Mouse (Mus musculus): ENCODE measurements around the gene Pcsk6. TPM values are rescaled to one million over a fixed set of nuclear protein-coding genes. Genes with fewer than 3 reads are reported as not detected.

Pcsk6 gene
- total RNA-seq, 1 experiment from 2014 or later: not detected

DNA sequence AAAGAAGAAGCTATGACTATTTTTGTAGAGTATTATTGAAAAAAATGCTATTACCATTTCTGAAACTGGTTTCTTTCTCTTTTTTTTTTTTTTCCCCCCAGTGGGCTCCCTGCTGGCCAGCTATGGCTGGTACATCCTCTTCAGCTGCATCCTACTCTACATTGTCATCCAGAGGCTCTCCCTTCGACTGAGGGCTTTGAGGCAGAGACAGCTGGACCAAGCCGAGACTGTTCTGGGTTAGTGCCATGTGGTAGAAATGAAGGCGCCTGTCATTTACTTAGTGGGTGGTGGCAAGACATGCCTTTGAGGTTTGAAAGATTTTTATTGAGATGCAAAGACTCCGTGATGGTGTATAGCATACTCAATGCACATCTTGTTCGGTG is 218.7 kb downstream of the Pcsk6 start:
- ATAC-seq (replicated peaks; ENCODE audit: insufficient number of reproducible peaks, low FRiP score, low TSS enrichment, poor library complexity, severe bottlenecking): no peak

DNA sequence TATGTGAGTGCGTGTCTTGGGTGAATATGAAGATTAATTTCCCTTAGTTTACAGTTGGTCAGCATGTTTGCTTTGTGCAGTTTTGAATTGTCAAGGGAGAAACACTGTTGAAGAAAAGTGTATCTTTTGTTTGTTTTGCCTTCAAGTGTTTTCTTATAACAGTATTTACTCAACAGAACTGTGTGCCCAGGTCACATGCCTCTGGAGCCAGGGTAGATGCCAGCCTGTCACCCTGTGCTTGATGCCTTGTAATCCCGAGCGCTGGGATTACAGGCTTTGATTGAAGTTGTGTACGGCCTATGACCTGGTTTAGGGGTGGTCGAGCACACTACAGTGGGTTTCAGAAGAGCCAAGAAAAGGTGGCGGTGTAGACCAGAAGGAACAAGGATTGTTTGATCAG is 222.2 kb downstream of the Pcsk6 start:
- ATAC-seq (replicated peaks; ENCODE audit: insufficient number of reproducible peaks, low FRiP score, low TSS enrichment, poor library complexity, severe bottlenecking): no peak

DNA sequence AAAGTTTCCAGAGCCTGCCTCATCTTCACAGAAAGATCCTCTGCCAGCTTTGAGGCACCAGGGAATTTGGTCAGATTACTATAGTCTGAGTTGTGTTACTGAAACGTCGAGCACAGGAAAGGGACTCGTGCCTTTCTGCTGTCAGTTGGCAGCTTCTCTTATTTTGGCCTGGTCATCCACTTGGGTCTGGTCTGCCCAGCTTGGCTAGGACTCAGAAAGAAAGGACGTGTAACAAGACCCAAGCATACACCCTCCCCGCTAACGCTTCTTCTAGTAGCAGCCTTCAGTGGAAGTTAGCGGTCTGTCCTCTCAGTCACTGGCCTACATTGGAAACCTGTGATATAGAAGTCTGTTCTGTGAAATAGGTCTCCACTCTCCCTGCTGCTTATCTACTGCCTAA is 223.0 kb downstream of the Pcsk6 start:
- ATAC-seq (replicated peaks; ENCODE audit: insufficient number of reproducible peaks, low FRiP score, low TSS enrichment, poor library complexity, severe bottlenecking): no peak

- no peak for ATAC-seq (replicated peaks; ENCODE audit: insufficient number of reproducible peaks, low FRiP score, low TSS enrichment, poor library complexity, severe bottlenecking)
Measured at GRCm38 (mm10) chr7:66087652-66088051, 226.1 kb downstream of the Pcsk6 start.

DNA sequence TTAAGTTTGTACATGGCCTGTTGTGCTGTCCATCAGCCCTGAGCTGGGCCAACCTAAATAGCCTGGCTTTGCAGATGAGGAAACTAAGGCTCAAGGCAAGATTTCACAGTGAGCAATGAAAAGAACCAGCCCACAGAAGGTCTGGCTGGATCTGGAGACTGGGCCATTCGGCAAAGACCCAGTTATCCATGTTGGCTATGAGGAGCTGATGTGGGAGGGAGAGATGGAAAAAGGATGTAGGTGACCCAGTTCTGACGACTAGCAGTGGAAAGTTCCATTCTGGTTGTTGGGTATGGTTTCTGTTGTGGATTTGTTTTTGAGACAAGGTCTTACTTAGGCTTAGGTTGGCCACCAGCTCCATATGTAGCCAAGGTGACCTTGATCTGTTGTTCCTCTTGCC is 226.5 kb downstream of the Pcsk6 start:
- no peak for ATAC-seq (replicated peaks; ENCODE audit: insufficient number of reproducible peaks, low FRiP score, low TSS enrichment, poor library complexity, severe bottlenecking)

DNA sequence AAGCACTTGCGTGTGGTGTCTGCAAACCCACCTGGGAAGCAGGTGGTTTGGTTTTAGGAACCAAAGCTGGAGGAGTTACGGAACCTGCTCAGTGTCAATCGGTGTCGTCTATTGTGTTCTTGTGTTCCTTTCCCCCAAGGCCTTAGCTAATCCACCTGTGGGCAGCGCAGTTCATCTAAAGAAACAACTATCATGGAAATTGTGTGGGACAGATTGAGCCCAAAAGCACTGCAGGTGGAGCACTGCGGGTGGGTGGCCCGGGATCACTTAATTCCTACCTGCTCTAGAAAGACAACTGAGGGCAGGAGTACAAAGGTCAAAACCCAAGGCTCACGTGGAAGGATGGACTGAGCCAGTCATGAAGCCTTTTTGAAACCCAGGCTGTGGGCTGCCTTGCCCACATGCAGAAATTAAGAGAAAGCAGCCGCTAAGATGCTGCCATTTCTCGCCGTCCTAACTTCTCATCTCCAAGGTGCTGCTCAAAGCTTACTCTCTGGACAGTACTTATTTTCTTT is 229.2 kb downstream of the Pcsk6 start:
- no peak for ATAC-seq (replicated peaks; ENCODE audit: insufficient number of reproducible peaks, low FRiP score, low TSS enrichment, poor library complexity, severe bottlenecking)

- no peak for ATAC-seq (replicated peaks; ENCODE audit: insufficient number of reproducible peaks, low FRiP score, low TSS enrichment, poor library complexity, severe bottlenecking)
Measured at GRCm38 (mm10) chr7:66091553-66091952, 230.0 kb downstream of the Pcsk6 start.

- ATAC-seq (replicated peaks; ENCODE audit: insufficient number of reproducible peaks, low FRiP score, low TSS enrichment, poor library complexity, severe bottlenecking): no peak
Measured at GRCm38 (mm10) chr7:66092656-66093055, 231.1 kb downstream of the Pcsk6 start.

DNA sequence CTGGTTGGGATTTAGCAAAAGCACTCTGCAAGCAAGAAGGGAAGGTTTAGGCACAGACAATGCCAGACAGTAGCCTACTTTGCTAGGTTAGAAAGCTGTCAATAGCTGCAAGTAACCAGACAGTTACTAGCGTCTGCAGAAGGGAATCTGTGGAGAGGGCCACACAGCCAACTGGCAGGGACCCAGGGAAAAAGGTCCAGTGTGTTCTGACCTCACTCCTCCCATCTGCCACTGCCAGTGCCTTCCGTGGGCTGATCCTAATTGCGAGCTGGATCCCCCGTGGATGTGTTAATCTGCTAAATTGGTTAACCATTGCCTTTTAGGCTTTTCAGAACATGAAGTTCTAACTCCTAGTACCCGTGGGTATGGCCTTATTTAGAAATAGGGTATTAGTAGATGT is 232.6 kb downstream of the Pcsk6 start:
- no peak for ATAC-seq (replicated peaks; ENCODE audit: insufficient number of reproducible peaks, low FRiP score, low TSS enrichment, poor library complexity, severe bottlenecking)

DNA sequence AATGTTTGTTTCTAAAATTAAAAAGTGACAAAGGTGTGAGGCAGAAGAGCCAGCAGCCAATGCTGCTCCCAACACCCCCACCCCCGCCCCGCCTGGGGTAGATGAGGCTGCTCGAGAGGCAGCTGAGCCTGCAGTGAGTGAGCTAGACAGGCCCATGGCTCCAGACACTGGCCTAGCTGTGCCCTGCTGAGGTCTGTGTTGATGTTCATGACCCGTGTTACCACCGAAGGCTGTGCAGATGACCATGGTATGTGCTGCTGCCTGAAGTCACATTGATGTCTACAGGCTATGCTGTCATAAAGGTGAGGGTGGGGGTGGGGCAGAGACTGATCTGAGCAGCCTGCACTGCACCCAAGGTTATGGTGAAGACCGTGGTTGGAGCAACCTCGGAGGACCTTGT is 237.3 kb downstream of the Pcsk6 start:
- no peak for ATAC-seq (replicated peaks; ENCODE audit: insufficient number of reproducible peaks, low FRiP score, low TSS enrichment, poor library complexity, severe bottlenecking)

Other genes starting within 250 kb of the Pcsk6 start
- gene Tarsl2, start 216.8 kb upstream of the Pcsk6 start, total RNA-seq (2017): 0.85 to 5.6 TPM (median 3.8 TPM) in 3 replicates
- gene Tm2d3, start 170.6 kb upstream of the Pcsk6 start, total RNA-seq (2017): 24.1 to 61.5 TPM (median 39.1 TPM) in 3 replicates
- gene Gm45213, start 181.9 kb downstream of the Pcsk6 start, total RNA-seq (2017): not detected in 3 replicates
- 41.2 to 67.4 TPM (median 61.4 TPM) in 3 replicates for gene Snrpa1, start 197.3 kb downstream of the Pcsk6 start, total RNA-seq (2017)
- gene Selenos, start 217.9 kb downstream of the Pcsk6 start, total RNA-seq (2017): 102 to 127 TPM (median 106 TPM) in 3 replicates
- gene Chsy1, start 247.8 kb downstream of the Pcsk6 start, total RNA-seq (2017): 91.3 to 286 TPM (median 103 TPM) in 3 replicates

Measured in monocyte, adult 5-6 weeks (primary cell).